Mouse (Mus musculus): ENCODE measurements around the gene Tmem174. TPM values are rescaled to one million over a fixed set of nuclear protein-coding genes. Genes with fewer than 3 reads are reported as not detected.

Gene Tmem174
- polyA plus RNA-seq, 1 experiment, result not detected

DNA sequence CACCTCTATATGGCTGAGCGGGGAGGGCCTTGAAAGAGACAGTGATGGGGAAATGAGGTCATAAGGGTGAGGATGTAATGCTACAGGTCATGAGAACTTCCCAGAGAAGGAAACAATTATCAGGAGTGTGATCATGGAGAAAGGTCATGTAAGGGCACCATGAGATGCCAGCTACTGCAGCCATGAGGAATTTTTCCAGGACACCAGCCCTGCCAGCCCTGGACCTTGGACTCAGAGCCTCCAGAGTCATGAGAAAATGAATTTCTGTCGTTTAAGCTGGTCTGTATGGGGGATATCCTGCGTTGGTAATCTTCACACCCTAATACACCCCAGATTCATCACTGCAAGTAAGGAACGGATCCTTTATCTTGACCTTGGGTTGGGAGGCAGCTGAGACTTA lies 36.7 kb upstream of the Tmem174 start:
- Histone ChIP-seq H3K36me3 (ENCODE audit: control insufficient read depth, insufficient read depth) (no peaks in the 10 kb centered on the region), H3ac (ENCODE audit: control insufficient read depth, insufficient read length, low read depth) (no peak overlapping the region), H3K4me3 (ENCODE audit: insufficient read depth, poor library complexity, severe bottlenecking) (no peak overlapping the region), H3K27me3 (ENCODE audit: control insufficient read depth, insufficient read depth, insufficient read length) (no peaks in the 10 kb centered on the region), H3K79me3 (ENCODE audit: low read depth) (no peaks in the 10 kb centered on the region), H3K79me2 (ENCODE audit: control insufficient read depth, insufficient read depth) (no peaks in the 10 kb centered on the region)
- TF ChIP-seq FOSL1 (IDR thresholded peaks at IDR 0.05; ENCODE audit: insufficient read depth, low read length, poor library complexity, severe bottlenecking), result no peak
- no peak for TF ChIP-seq CEBPB (IDR thresholded peaks at IDR 0.05; ENCODE audit: low read depth)
- TF ChIP-seq USF1 (IDR thresholded peaks at IDR 0.05; ENCODE audit: low read depth), result no peak
- no peak for TF ChIP-seq MAX (IDR thresholded peaks at IDR 0.05)
- no peak for TF ChIP-seq MYOG (IDR thresholded peaks at IDR 0.05; ENCODE audit: control insufficient read depth, extremely low read depth, insufficient read length)
- no peak for TF ChIP-seq MYOD1 (IDR thresholded peaks at IDR 0.05; ENCODE audit: control insufficient read depth, insufficient read length, low read depth)
- no peak for TF ChIP-seq CTCF (IDR thresholded peaks at IDR 0.05; ENCODE audit: control insufficient read depth, insufficient read depth, insufficient read length)

GRCm38 (mm10) chr13:98669296-98669695 lies 32.1 kb upstream of the Tmem174 start:
- no peaks in the 10 kb centered on the region for H3K36me3 ChIP-seq (ENCODE audit: control insufficient read depth, insufficient read depth)
- H3ac ChIP-seq (ENCODE audit: control insufficient read depth, insufficient read length, low read depth), result no peak overlapping the region
- no peaks in the 10 kb centered on the region for H3K79me3 ChIP-seq (ENCODE audit: low read depth)
- H3K27me3 ChIP-seq (ENCODE audit: control insufficient read depth, insufficient read depth, insufficient read length), result no peaks in the 10 kb centered on the region
- no peaks in the 10 kb centered on the region for H3K79me2 ChIP-seq (ENCODE audit: control insufficient read depth, insufficient read depth)
- TF ChIP-seq MAX (IDR thresholded peaks at IDR 0.05) (no peak), USF1 (IDR thresholded peaks at IDR 0.05; ENCODE audit: low read depth) (no peak), MYOG (IDR thresholded peaks at IDR 0.05; ENCODE audit: control insufficient read depth, extremely low read depth, insufficient read length) (no peak), CTCF (IDR thresholded peaks at IDR 0.05; ENCODE audit: control insufficient read depth, insufficient read depth, insufficient read length) (no peak), CEBPB (IDR thresholded peaks at IDR 0.05; ENCODE audit: low read depth) (no peak), FOSL1 (IDR thresholded peaks at IDR 0.05; ENCODE audit: insufficient read depth, low read length, poor library complexity, severe bottlenecking) (no peak), MYOD1 (IDR thresholded peaks at IDR 0.05; ENCODE audit: control insufficient read depth, insufficient read length, low read depth) (no peak)
- H3K4me3 ChIP-seq (ENCODE audit: insufficient read depth, poor library complexity, severe bottlenecking), result no peak overlapping the region

GRCm38 (mm10) chr13:98667316-98667715 lies 30.1 kb upstream of the Tmem174 start:
- Histone ChIP-seq H3K4me3 (ENCODE audit: insufficient read depth, poor library complexity, severe bottlenecking) (no peak overlapping the region), H3K79me2 (ENCODE audit: control insufficient read depth, insufficient read depth) (no peaks in the 10 kb centered on the region), H3K27me3 (ENCODE audit: control insufficient read depth, insufficient read depth, insufficient read length) (no peaks in the 10 kb centered on the region)

GRCm38 (mm10) chr13:98665240-98665639 lies 28.0 kb upstream of the Tmem174 start:
- no peaks in the 10 kb centered on the region for H3K36me3 ChIP-seq (ENCODE audit: control insufficient read depth, insufficient read depth)
- H3ac ChIP-seq (ENCODE audit: control insufficient read depth, insufficient read length, low read depth), result no peak overlapping the region
- H3K79me3 ChIP-seq (ENCODE audit: low read depth), result no peaks in the 10 kb centered on the region
- no peaks in the 10 kb centered on the region for H3K79me2 ChIP-seq (ENCODE audit: control insufficient read depth, insufficient read depth)
- no peak for TF ChIP-seq CTCF (IDR thresholded peaks at IDR 0.05; ENCODE audit: control insufficient read depth, insufficient read depth, insufficient read length)
- no peak for TF ChIP-seq CEBPB (IDR thresholded peaks at IDR 0.05; ENCODE audit: low read depth)
- no peak for TF ChIP-seq MYOG (IDR thresholded peaks at IDR 0.05; ENCODE audit: control insufficient read depth, extremely low read depth, insufficient read length)
- no peak for TF ChIP-seq FOSL1 (IDR thresholded peaks at IDR 0.05; ENCODE audit: insufficient read depth, low read length, poor library complexity, severe bottlenecking)
- no peak for TF ChIP-seq MYOD1 (IDR thresholded peaks at IDR 0.05; ENCODE audit: control insufficient read depth, insufficient read length, low read depth)
- no peak for TF ChIP-seq USF1 (IDR thresholded peaks at IDR 0.05; ENCODE audit: low read depth)
- no peak for TF ChIP-seq MAX (IDR thresholded peaks at IDR 0.05)
- no peak overlapping the region for H3K4me3 ChIP-seq (ENCODE audit: insufficient read depth, poor library complexity, severe bottlenecking)
- no peaks in the 10 kb centered on the region for H3K27me3 ChIP-seq (ENCODE audit: control insufficient read depth, insufficient read depth, insufficient read length)

More at GRCm38 (mm10) chr13:98667316-98667715, 30.1 kb upstream of the Tmem174 start:
- Histone ChIP-seq H3ac (ENCODE audit: control insufficient read depth, insufficient read length, low read depth) (no peak overlapping the region), H3K36me3 (ENCODE audit: control insufficient read depth, insufficient read depth) (no peaks in the 10 kb centered on the region), H3K79me3 (ENCODE audit: low read depth) (no peaks in the 10 kb centered on the region)
- TF ChIP-seq MYOG (IDR thresholded peaks at IDR 0.05; ENCODE audit: control insufficient read depth, extremely low read depth, insufficient read length) (no peak), CTCF (IDR thresholded peaks at IDR 0.05; ENCODE audit: control insufficient read depth, insufficient read depth, insufficient read length) (no peak), MAX (IDR thresholded peaks at IDR 0.05) (no peak), USF1 (IDR thresholded peaks at IDR 0.05; ENCODE audit: low read depth) (no peak)

GRCm38 (mm10) chr13:98662173-98662675 lies 25.0 kb upstream of the Tmem174 start:
- H3K79me2 ChIP-seq (ENCODE audit: control insufficient read depth, insufficient read depth), result no peaks in the 10 kb centered on the region
- TF ChIP-seq FOSL1 (IDR thresholded peaks at IDR 0.05; ENCODE audit: insufficient read depth, low read length, poor library complexity, severe bottlenecking) (no peak), MAX (IDR thresholded peaks at IDR 0.05) (no peak), CEBPB (IDR thresholded peaks at IDR 0.05; ENCODE audit: low read depth) (no peak), CTCF (IDR thresholded peaks at IDR 0.05; ENCODE audit: control insufficient read depth, insufficient read depth, insufficient read length) (no peak), MYOD1 (IDR thresholded peaks at IDR 0.05; ENCODE audit: control insufficient read depth, insufficient read length, low read depth) (no peak), MYOG (IDR thresholded peaks at IDR 0.05; ENCODE audit: control insufficient read depth, extremely low read depth, insufficient read length) (no peak)
- H3K27me3 ChIP-seq (ENCODE audit: control insufficient read depth, insufficient read depth, insufficient read length), result no peaks in the 10 kb centered on the region
- H3K79me3 ChIP-seq (ENCODE audit: low read depth), result no peaks in the 10 kb centered on the region
- no peak overlapping the region for H3K4me3 ChIP-seq (ENCODE audit: insufficient read depth, poor library complexity, severe bottlenecking)
- H3ac ChIP-seq (ENCODE audit: control insufficient read depth, insufficient read length, low read depth), result no peak overlapping the region
- no peaks in the 10 kb centered on the region for H3K36me3 ChIP-seq (ENCODE audit: control insufficient read depth, insufficient read depth)

DNA sequence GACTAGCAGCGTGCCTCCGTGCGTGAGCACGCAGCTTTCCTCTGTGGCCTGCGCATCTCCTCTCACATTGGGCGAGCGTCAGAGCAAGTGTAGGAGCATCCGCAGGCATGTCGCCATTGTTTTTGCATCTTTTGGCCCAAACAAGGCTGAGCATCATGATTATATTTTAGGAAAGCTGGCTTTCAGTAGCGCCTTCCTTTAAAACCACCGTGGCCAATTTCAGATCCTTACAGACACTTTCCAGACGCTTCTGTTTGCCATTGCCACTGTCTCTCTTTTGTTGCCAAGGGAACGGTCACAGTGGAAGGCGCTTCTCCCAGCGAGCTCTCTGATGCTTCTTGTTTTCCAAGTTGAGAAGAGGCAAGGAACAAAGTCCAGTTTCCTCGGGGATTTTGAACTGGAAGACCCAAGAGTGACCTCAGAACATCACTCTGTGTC lies 18.8 kb upstream of the Tmem174 start:
- H3K79me2 ChIP-seq (ENCODE audit: control insufficient read depth, insufficient read depth), result no peaks in the 10 kb centered on the region
- TF ChIP-seq MYOD1 (IDR thresholded peaks at IDR 0.05; ENCODE audit: control insufficient read depth, insufficient read length, low read depth) (no peak), CTCF (IDR thresholded peaks at IDR 0.05; ENCODE audit: control insufficient read depth, insufficient read depth, insufficient read length) (no peak), MAX (IDR thresholded peaks at IDR 0.05) (no peak), CEBPB (IDR thresholded peaks at IDR 0.05; ENCODE audit: low read depth) (no peak), FOSL1 (IDR thresholded peaks at IDR 0.05; ENCODE audit: insufficient read depth, low read length, poor library complexity, severe bottlenecking) (no peak), MYOG (IDR thresholded peaks at IDR 0.05; ENCODE audit: control insufficient read depth, extremely low read depth, insufficient read length) (no peak), USF1 (IDR thresholded peaks at IDR 0.05; ENCODE audit: low read depth) (no peak)
- H3K4me3 ChIP-seq (ENCODE audit: insufficient read depth, poor library complexity, severe bottlenecking), result no peak overlapping the region
- no peak overlapping the region for H3ac ChIP-seq (ENCODE audit: control insufficient read depth, insufficient read length, low read depth)
- H3K27me3 ChIP-seq (ENCODE audit: control insufficient read depth, insufficient read depth, insufficient read length), result no peaks in the 10 kb centered on the region
- no peaks in the 10 kb centered on the region for H3K36me3 ChIP-seq (ENCODE audit: control insufficient read depth, insufficient read depth)
- H3K79me3 ChIP-seq (ENCODE audit: low read depth), result no peaks in the 10 kb centered on the region
